In the genomic region with DNA sequence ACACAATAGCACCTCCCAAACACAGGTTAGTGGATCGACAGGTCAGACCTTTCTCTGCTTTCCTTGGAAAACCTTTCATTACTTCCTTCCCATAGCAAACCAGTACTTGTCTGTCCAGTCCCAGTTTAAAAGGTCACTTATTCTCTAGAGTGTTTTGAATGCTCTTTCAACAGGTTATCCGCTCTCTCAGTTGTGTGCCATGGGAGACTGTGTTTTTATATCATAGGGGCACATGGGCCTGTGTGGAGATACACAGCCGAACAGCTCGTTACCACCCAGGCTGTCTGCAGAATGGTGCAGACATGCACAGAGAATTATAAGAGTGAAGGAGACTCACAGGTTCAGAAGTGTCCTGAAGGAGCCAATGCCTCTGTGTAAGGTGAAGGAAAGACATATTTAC, we compare ENCODE assay signal across 26 mouse cellular contexts.
"Had no signal": no experiment of that assay in that cellular context is flagged by ENCODE, and none has a peak within 500 bp of the region (broad histone marks: within the 10 kb centered on the region; RNA-seq: fewer than 3 reads in every experiment).

No protein-coding gene starts in this region.

- H3K9ac ChIP-seq: heart, embryonic 12.5 days; hindbrain, embryonic 12.5 days; hindbrain, embryonic 14.5 days; intestine, embryonic 15.5 days; limb, embryonic 12.5 days; liver, embryonic 12.5 days had no signal

- H3K4me3 ChIP-seq: gastrocnemius, adult 2 months; heart, adult 2 months; heart, embryonic 10.5 days; heart, embryonic 12.5 days; hindbrain, embryonic 10.5 days; hindbrain, embryonic 12.5 days; intestine, embryonic 15.5 days; layer of hippocampus, adult 2 months; left cerebral cortex, adult 2 months; limb, embryonic 10.5 days; limb, embryonic 12.5 days; liver, embryonic 12.5 days had no signal

- H3K9me3 ChIP-seq: heart, embryonic 10.5 days; heart, embryonic 12.5 days; hindbrain, embryonic 10.5 days; hindbrain, embryonic 12.5 days; intestine, embryonic 15.5 days; limb, embryonic 10.5 days; limb, embryonic 12.5 days; liver, embryonic 12.5 days had no signal

- H3K27me3 ChIP-seq: hindbrain, embryonic 12.5 days; intestine, embryonic 15.5 days; limb, embryonic 12.5 days; liver, embryonic 12.5 days had no signal

- DNase-seq: gastrocnemius, adult 2 months; gastrocnemius, postnatal 10 days; gastrocnemius, postnatal 25 days; heart, adult 2 months; heart, postnatal 10 days; heart, postnatal 4 days; kidney, adult 18-20 months; kidney, adult 8-10 months; kidney, postnatal 10 days; kidney, postnatal 25 days; kidney, postnatal 4 days; liver had no signal

- H3K36me3 ChIP-seq: heart, embryonic 10.5 days; heart, embryonic 12.5 days; hindbrain, embryonic 10.5 days; hindbrain, embryonic 12.5 days; intestine, embryonic 15.5 days; limb, embryonic 10.5 days; limb, embryonic 12.5 days; liver, embryonic 12.5 days had no signal

- H3K4me1 ChIP-seq: heart, embryonic 10.5 days; heart, embryonic 12.5 days; hindbrain, embryonic 12.5 days; intestine, embryonic 15.5 days; limb, embryonic 10.5 days; limb, embryonic 12.5 days; liver, embryonic 12.5 days had no signal

- H3K27ac ChIP-seq: gastrocnemius, adult 2 months; heart, adult 2 months; heart, embryonic 10.5 days; hindbrain, embryonic 10.5 days; hindbrain, embryonic 12.5 days; hindbrain, embryonic 14.5 days; intestine, embryonic 15.5 days; left cerebral cortex, adult 2 months; limb, embryonic 10.5 days; limb, embryonic 12.5 days; liver, embryonic 12.5 days had no signal

- ATAC-seq: hindbrain, embryonic 16.5 days; inflammation-experienced regulatory T-cells, adult 6 months; intestine, embryonic 15.5 days; intestine, postnatal 0 days; liver, embryonic 12.5 days had no signal

- H3K4me2 ChIP-seq: heart, embryonic 12.5 days; hindbrain, embryonic 12.5 days; hindbrain, embryonic 14.5 days; intestine, embryonic 15.5 days; limb, embryonic 12.5 days; liver, embryonic 12.5 days had no signal
